Mouse (Mus musculus) inflammation-experienced regulatory T-cells, adult 6 months (primary cell): ENCODE data around the gene Mast1. TPM values are rescaled to one million over a fixed set of nuclear protein-coding genes. Genes with fewer than 3 reads are reported as not detected.

Experiments used
- ATAC-seq: one replicate; pipeline ENCODE4 v1.8.0; 2017
- polyA plus RNA-seq, 3 experiments: library from polyadenylated mRNA; unstranded; fragments of 100-300 nt; shearing (Covaris generic); gene quantifications; one replicate each; pipeline ENCODE4 v1.2.1; 2017

Mast1 gene
- polyA plus RNA-seq, 3 experiments from 2014 or later = 0.84 to 1.5 (median 1.1) TPM

DNA sequence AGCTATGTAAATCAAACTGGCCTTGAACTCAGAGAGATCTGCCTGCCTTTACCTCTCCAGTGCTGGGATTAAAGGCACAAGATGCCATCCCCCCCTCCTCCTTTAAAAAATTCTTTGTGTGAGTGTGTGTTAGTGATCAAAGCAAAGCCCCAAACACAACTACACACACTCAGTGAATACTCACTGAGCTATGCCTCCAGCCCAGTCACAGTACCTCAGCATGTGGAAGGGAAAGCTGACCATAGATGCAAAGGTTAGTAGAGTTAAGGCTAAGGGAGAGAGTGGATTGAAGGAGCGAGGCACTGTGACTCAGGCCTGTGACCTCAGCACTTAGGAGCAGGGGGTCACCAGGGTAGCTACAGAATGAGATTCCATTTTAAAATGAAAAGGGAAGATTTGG is 35.9 kb upstream of the Mast1 start:
- ATAC-seq = no peak

DNA sequence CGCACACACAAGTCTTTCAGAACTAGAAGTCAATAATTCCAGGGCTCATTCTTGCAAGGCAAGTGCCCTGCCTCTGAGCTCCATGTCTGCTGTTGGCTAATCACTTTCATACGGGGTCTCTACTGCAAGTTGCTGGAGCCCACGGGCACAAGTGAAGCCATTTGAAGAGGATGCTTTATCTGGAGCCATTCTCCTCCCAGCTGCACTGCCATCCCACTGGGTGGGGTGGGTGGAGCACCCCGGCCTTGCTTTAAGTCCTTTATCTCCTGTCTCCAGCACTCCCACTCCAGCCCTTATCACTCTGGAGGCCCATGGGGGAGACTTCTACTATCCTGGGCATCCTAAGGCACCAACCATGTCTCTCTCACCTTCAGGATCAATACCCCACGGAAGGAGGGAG is 33.8 kb upstream of the Mast1 start:
- no peak for ATAC-seq

DNA sequence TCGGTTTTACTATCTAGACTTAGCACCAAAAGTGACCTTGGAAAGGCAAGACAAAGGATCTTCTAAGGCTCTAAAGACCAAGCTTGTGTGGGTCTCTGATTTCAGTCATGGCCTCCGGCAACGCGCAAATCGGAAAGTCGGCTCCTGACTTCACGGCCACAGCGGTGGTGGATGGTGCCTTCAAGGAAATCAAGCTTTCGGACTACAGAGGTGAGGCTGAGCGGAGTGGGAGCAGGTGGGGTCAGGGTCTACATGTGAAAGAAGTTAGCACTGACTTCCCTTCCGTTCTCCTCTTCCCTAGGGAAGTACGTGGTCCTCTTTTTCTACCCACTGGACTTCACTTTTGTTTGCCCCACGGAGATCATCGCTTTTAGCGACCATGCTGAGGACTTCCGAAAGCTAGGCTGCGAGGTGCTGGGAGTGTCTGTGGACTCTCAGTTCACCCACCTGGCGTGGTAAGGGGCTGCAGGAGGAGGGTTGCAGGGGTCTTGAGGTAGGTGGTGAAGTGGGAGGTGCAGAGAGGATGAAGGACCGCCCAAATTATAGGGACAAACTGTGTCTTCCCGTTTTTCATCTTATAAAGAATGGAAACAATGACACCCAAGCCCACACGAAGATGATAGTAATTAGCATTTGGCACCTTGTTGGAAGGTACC is 33.1 kb upstream of the Mast1 start:
- ATAC-seq = no peak

DNA sequence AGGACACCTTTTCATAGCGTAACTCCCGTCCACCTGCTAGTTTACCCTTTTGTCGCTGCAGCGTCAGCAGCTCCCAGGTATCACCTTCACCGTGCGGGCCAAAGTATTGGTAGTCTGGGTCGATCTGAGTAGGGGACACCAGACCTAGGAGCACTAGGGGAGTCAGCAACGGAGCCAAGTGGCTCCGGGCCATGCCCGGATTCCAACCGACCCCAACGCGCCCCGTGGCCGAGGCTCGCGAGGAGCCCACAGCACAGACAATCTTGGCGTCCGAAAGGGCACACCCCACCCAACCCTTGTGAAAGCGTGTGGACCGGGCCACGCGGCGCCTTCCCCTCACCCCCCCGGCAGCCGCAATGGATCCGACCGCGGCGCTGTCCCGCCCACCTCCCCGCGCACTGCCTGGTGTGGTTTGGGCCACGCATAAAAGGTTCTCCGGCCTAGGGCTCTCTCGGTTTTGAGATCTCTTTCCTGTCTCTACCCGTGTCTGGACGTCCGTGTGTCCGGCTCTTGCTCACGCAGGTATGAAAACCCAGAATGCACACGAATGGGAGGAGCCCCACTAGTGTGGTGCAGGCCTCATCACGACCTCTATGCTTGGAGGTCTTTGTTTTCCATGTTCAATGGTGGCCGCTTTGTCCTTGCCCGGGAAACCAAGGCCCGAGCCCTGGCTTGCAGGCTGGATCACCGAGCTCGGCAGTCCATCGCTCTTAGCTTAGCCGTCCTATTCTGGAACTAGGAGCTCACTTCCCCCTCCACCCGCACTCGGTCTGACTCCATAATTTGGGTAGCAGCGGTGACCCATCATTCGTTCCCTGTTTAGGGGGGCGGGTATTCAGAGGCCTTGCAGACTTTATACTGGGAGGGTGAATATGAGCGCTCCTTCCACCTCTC is 32.3 kb upstream of the Mast1 start, which contains the start of the genes Gm49661, Prdx2 and Rnaseh2a:
TSS of gene Gm49661 (minus strand) at position 193 of the 894 bp plus-strand sequence.
TSS of gene Prdx2 (plus strand) at position 347 of the 894 bp plus-strand sequence.
TSS of gene Rnaseh2a (minus strand) at position 527 of the 894 bp plus-strand sequence.
- ATAC-seq = peak; percentile 34

DNA sequence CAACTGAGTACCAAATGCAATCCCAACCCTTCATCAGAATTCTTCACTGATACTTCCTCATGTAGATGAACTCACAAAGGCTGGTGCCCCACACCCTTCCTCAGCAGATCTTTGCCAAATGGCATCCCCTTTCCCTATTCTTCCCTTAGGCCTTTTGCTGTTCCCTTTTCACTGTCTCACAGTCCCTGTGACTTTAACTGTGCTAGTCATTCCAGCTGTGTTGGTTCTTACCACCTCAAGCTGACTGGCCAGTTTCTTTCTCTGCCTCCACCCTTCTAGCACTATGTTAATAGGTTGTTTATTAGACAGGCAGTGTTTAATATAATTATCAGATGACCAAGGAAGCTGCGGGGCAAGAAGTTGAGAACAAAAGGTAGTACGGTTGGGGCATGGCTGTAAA is 31.5 kb upstream of the Mast1 start:
- no peak for ATAC-seq

DNA sequence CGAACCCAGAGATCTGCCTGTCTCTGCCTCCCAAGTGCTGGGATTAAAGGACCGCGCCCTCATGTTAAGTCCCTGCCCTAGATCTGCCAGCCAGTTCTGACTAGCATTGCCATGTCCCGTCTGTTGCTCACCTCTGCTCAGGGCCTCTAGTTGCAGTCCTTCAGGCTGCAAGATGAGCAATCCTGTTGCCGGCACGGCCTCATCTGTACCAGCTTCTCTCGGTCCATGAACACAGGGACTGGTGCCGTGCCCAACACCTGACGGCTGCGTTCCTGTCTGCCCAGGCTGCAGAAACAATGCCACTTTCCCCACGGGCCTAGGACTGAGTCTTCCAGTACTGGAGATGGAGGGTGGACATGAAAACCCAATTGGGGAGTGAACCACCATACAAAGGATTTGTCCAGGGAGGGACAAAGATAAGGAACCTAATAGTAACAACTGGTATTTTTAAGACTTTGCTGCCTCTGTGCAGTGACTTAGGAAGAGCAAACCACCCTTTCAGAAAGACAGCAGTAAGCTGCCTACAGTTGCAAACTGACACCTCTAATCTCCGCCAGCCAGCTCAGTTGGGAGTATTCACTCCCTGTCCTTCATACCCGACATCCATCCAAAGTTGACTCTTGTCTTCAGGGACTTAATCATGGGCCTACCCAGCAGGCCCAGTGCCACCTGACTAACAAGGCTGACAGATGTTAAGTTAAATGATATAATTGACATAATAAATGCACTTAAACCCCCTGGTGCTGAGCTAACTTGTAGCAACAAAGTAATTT is 30.6 kb upstream of the Mast1 start:
- ATAC-seq = no peak

DNA sequence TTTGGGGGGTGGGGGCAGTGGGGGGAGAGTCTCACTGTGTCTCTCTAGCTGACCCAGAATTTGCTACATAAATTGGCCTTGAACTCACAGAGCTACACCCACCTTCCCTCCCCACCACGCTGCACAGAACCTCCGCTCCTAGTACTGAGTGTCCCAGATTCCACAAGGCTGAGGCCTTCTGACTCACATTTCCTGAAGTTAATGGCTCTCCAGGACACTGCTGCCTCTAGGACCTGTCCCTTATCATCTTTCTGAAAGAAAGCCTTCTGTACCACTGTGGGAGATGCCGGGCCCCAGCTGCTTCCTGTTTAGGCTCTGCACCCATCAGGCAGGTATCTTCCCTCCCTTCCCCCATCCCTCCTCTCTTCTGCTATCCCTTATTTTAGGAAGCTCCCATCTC is 29.4 kb upstream of the Mast1 start:
- no peak for ATAC-seq

DNA sequence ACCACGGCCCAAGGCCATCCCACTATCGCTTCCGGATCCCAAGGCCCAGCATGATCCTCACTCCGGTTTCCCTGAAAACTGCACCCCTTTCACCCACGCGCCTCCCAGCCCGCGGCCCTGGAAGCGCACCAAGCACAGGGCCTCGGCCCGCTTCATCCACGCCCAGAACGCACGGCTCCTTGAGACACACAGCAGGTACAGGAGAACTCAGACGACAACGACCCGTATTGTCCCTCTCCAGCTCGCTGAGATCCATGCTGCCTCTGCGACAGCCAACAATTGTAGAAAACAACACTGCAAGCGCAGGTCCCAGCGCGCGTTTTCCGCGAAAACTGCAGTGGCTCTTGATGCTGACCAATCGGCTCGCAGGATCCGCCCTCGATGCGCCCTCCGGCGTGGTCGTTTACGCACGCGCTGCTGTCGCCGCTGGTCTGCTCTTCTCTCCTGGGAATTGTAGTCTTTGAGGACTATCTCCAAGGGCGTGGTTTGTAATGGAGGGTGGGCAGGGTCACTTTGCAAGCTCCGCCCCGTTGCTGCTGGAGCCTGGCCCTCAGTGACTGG is 28.7 kb upstream of the Mast1 start:
- peak; percentile 95 for ATAC-seq

DNA sequence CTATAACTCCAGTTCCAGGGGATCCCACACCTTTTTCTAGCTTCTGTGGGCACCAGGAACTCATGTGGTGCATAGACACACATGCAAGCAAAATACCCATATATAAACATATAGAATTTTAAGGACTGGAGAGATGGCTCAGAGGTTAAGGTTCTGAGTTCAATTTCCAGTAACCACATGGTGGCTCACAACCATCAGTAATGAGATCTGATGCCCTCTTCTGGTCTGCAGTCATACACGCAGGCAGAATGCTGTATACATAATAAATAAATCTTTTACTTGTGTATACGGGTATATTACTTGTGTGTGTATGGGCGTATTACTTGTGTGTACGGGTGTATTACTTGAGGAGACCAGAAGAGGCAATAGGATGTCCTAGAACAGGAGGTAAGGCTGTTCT is 26.8 kb upstream of the Mast1 start:
- ATAC-seq = no peak

DNA sequence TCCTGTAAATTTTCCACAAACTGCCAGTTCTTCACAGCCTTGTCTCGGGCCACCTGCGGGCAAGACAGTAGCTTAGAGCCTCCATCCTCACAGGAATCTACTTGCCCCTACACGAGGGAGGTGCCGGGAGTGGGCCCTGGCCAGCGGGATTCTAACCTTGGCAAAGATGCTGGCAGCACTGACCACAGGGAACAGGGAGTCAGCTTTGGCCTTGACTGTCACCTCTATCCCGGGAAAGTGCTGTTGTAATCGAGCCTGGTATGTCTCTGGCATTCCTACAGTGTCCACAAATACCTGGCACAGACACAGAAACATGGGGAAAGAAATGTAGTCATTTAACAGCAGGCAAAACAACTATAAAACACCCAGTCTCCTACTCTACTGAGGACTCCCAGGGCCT is 22.7 kb upstream of the Mast1 start:
- no peak for ATAC-seq

DNA sequence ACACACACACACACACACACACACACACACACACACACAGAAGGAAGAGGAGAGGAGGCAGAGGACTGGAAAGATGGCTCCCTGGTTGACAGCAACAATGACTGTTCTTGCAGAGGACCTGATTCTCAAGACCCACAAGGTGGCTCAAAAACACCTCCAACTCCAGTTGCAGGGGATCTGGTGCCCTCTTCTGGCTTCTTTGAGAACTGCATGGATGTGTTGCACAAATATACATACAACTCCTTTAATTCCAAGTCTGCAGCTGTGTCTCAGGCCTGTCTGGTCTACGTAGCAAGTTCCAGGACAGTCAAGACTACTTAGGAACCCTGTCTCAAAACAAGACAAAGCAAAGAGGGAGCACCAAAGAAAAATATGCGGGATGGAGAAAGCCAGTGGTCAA is 19.6 kb upstream of the Mast1 start:
- ATAC-seq = no peak

DNA sequence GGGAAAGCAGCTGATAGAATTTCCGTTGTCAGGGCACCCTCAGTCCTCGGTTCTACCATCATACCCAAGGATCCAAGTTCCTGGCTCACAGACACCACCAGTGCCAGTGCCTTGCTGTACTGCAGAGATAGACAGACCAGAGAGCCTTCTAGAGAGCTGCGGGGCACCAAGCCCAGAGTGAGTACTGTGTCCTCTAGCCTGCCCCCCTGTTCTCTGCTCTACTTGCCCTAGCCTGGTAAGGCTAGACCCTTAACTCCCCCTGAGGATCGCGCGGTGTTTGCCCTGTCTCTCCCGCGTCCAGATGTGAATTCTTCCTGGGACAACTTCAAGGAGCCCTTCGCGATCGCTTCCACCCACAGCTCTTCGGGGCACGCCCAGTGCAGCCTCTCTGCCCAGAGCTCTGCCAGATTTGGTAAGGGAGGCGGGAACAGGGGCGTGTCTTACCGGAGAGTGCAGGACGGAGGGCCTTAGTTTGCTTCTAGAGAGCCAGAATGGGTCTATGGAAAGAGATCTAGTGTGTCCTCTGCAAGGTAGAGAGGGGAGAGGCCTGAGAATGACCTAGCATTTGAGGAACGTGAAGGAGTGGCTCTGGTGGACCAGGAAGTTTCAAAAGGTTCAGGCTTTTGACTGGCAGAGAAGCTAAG is 15.6 kb upstream of the Mast1 start:
- peak; percentile 38 for ATAC-seq

DNA sequence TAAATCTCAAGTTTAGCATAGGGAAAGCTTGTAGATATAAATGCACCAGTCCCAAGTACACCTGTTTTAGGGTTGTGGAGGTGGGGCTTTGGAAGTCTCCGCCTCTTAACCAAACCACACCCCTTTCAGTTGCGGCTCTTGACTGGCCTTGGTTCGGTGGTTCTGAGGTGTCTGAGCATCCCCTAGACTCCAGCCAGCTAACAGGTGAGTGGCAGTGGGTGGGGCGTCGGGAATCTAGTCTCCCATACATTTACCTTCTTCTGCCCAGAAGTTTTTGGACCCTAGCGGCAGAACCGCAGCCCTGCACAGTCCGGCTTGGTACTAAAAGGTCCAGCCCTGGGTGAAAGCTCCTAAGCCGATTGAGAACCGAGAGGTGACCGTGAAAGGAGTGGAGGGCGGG is 12.6 kb upstream of the Mast1 start:
- ATAC-seq = no peak

DNA sequence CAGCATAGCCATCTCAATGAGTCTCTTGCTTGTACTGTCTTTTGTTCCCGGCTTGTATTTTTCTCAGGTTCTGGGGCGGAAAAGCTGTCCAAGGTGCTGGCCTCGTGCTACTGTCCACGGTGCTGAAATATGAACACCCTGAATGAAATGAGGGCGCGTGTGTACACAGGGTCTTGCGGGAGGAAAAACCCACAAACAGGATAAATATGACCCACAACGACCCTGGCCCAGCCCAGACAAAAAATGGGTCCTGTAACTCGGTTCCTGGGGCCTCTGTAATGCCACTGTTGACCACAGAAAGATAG is 10.0 kb upstream of the Mast1 start:
- ATAC-seq = no peak

DNA sequence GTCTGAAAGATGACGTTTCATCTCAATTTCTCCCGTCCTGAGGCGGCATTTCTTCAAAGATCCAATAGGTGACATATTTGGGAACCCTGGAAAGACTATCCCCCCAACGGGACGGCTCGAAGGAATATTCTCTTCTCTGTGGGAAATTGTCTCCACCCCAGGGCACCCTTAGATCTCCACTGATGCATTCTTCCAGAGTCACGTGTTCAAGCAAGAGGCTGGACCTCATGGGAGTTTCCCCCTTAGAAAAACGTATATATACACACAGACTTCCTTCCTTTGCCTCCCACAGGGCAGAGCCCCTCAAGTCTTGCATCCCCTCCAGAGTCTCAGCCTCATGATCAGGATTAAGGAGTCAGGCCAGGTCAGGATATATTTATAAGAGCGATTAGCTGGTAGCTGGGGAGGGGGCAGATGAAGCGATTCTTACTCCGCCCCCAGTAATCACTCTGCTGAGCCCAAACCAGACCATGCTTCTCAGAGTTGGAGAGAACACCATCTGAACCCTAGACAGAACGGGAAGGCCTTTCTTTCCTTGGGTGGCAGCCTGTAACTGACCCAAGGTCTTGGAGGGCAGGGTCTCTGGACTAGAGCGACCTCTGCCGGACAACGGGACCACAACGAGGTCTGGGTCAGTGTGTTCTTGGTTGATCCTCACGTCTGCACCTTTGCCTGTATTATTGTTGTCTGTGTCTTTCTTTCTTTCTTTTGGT is 9.5 kb upstream of the Mast1 start, which contains the start of gene Rtbdn:
TSS of gene Rtbdn (plus strand) at position 464 of the 713 bp plus-strand sequence.
- ATAC-seq = no peak

DNA sequence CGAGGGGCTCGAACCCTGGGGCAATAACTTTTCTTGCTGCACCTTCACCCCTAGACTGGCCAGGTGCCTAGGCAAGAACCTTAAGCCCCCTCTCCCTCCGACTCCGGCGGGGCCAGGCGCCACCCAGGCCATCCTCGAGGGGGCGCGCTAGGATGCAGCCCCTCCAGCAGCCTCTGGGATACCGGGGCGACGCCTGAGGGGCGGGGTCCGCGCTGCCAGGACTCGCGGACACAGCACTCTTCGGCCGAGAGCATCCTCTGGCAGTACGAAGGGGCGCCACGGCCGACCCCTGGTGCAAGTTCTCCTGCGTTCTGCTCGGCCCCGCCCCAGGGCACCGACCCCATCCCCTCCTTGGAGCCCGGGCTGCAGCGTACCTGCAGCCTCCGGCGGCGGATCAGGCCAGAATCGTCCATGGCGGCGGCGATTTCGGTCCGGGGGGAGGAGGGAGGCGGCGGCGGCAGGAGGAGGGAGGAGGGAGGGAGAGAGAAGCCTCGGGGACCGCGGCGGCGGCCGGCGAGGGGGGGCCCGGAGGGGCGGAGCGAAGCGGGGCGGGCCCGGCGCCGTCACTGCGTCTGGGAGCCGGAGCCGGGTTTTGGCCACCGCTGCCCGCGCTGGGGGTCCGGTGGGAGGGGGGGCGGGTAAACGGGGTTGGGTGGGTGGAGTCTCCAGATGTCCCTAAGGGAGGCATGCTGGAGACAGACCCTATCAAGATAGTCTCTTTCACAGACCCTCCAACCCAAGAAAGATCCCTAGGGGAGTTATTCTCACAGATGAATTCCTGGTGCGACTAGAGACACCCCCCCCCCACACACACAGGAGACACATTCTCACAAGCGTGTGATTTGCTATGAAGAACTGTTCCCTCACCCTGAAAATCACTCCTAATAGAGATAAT is 8.7 kb upstream of the Mast1 start:
- no peak for ATAC-seq

DNA sequence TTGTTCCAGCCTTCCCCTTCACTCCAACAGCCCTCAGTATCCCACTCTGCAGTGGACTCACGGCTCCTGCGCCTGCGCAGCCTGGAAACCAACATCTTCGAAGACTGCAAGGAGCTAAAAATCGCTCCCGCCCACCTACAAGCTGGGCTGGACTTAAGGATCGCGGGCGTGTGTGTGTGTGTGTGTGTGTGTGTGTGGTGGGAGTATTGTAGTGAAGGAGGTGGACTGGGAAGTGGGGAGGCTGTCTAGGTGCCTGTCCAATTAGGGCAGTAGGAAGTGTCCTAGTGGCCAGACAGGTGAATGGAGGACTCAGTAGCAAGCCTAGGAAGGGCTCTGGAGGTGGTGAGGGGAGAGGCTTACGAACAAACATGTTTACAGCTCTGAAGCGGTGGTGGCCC is 8.1 kb upstream of the Mast1 start:
- no peak for ATAC-seq

DNA sequence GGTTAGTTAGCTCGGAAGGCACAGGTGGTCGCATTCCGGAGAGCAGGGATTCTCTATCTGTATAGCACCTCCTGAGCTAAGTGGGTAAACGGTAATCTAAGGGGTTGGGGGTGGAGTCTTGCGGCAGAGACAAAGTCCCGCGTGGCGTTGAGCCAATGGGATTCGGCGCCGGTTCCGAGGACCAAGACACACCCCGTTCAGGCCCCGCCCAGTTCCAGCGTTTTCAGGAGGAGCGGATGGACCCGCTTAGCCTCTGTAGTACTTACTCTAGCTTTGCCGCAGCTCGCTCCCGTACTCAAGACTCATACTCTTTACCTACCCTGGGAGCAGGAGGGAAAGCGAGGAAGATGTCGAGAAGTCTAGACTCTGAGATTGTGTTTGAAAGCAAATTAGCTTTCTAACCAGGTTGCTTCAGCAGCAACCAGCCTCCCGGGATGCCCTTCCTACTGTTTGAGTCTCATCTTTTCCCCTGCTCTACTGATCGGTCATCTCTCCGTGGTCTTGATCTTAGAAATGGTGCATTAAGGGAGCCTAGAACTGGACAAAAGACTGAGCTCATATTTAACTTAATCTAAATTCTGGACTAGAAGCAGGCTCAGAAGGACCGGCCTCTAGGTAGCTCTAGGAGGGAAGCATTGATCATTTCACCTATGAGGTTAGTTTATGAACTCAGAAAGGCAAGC is 7.5 kb upstream of the Mast1 start:
- peak; percentile 63 for ATAC-seq

DNA sequence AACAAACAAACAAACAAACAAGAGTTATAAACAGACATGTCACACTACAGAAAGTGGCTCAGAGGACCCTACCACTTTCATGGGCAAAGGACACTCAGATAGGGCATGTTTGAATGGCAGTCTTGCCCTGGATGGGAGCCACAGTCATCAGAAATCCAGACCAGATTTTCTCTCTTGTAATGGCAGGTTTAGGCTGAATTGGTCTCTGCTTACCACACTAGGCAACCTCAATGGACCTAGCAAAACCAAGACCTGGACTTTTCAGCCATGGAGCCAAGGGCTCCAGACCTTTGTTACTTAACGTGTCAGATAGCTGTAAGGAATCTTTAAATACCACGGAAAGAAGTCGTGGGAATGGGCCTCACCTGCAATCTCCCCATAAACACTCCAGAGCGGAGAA is 6.5 kb upstream of the Mast1 start:
- no peak for ATAC-seq
